Mouse (Mus musculus) retina, embryonic 14.5 days (tissue): ENCODE data around the gene Pecam1.
"Not testable (repeated sequence)": the region's sequence is repeated elsewhere in the genome, so short reads cannot be mapped to it uniquely, and the experiment has no call there.

Source experiments
- DNase-seq: peaks from one replicate; pipeline ENCODE4 v3.0.0-alpha.2; 2015; ENCODE audit warnings: low spot score

Pecam1 gene

DNA sequence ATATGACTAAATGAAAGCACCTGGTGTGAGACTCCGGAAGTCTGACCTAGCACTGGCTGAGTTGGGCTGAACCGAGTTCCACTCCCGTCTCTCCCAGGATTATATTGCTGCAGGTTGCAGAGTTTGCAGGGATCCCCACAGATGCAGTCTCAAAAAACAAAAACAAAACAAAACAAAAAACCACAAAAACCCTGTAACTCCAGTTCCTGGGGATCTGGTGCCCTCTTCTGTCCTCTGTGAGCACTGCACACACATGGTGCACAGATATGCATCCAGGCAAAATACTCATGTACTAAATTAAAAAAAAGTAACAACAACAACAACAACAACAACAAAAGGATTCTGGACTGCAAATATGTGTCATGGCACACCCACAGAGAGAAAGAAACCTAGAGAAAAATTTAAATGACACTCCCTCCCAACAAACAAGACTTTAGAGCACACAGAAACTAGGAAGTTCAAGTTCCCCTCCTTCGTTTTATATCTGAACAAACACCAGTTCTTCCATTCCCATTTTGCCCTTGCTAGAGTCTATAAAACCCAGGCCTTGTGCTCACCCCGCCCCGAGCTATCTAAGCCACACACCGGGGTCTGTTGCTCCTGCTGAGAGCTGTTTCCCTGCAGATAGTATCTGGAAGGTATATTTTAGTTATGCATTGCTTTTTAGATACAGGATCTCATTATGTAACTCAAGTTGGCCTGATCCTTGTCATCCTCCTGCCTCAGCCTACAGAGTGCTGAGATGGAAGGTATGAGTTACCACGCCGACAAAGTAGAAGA lies 20.0 kb upstream of the Pecam1 start:
- DNase-seq: no peak

GRCm38 (mm10) chr11:106767516-106767915 lies 17.1 kb upstream of the Pecam1 start:
- DNase-seq: no peak

DNA sequence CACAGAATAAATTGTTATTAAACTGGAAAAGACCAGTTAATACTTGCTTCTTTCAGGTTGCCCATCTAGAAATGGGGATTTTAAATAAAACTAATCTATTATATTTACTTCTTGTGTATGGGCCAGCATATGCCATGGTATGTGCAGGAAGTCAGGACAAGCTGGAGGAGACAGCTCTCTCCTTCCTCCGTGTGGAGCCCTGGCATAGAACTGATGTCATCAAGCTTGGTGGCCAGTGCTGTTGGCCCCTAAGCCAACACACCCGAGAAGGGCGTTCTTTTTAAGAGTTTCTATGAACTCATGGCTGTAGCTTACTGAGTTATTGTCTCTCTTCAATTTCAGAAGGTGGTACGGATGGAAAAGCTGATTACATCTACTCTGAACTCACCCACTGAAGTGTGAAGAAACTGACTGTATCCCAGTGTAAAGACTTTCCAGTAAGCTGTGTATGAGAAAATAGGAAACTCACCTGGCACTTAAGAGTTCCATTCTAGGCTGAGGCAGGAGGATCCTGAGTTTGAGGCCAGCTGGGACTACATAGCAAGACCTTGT lies 16.3 kb upstream of the Pecam1 start:
- DNase-seq: no peak

DNA sequence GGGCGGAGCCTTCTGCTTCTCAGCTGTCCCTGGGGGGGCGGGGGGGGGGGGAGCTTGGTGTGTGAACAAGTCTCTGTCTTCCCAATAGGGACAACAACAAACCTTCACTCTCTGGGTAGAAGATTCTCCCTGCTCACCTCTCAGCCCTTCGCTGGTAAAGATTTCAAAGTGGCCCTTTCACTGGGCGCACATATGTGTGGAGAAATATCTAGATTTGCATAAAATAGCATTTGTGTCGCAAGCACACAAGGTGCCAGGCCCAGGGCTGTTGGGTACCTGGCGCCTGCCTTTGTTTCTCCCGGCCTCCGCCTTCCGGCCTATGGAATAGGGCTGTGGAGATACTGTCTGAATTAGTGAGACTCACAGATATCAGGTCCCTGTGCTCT lies 12.4 kb upstream of the Pecam1 start:
- no peak for DNase-seq

GRCm38 (mm10) chr11:106762139-106762799 lies 11.8 kb upstream of the Pecam1 start:
- no peak for DNase-seq

DNA sequence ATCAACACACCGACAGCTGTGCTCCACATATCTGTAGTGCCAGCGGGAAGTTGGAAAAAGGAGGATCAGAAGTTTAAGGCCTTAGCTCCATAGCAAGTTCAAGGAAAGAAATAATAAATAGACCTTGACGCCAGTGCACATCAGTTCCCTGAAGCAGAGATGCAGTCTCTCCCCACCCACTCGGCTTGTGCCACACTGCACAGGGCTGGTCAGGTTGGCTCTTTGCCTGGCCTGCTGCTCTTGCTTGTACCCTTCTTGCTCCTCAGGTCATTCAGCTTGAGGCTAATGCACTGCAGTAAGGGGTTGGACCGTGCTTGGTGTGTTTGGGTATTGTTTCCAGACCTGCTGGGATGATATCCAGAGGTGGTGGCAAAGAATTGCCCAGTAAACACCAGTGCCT lies 10.1 kb upstream of the Pecam1 start:
- DNase-seq: no peak

- no peak for DNase-seq
These were observed 8.6 kb upstream of the Pecam1 start for GRCm38 (mm10) chr11:106759028-106759427.

- DNase-seq: no peak
These were observed 5.2 kb upstream of the Pecam1 start for GRCm38 (mm10) chr11:106755583-106755982.

DNA sequence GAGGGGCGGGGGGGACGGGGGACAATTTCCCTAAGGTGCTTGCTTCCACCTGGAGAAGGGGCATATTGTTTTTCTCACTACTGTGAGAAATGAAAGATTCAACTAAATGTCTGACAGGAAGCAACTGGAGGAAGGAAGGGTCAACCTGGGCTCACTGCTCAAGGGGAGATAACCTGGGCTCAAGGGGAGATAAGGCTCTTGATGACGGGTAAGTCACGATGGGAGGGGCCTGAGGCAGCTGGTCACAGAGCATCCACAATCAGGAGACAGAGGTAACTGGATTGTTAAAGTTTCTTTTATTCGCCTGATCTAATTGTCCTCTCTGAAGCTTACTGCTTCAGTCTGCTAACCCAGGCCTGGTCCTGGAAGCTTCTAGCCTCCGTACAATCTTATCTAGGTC lies 2.9 kb upstream of the Pecam1 start:
- DNase-seq: no peak

- DNase-seq: no peak
These were observed 1.7 kb upstream of the Pecam1 start for GRCm38 (mm10) chr11:106752103-106752502.

DNA sequence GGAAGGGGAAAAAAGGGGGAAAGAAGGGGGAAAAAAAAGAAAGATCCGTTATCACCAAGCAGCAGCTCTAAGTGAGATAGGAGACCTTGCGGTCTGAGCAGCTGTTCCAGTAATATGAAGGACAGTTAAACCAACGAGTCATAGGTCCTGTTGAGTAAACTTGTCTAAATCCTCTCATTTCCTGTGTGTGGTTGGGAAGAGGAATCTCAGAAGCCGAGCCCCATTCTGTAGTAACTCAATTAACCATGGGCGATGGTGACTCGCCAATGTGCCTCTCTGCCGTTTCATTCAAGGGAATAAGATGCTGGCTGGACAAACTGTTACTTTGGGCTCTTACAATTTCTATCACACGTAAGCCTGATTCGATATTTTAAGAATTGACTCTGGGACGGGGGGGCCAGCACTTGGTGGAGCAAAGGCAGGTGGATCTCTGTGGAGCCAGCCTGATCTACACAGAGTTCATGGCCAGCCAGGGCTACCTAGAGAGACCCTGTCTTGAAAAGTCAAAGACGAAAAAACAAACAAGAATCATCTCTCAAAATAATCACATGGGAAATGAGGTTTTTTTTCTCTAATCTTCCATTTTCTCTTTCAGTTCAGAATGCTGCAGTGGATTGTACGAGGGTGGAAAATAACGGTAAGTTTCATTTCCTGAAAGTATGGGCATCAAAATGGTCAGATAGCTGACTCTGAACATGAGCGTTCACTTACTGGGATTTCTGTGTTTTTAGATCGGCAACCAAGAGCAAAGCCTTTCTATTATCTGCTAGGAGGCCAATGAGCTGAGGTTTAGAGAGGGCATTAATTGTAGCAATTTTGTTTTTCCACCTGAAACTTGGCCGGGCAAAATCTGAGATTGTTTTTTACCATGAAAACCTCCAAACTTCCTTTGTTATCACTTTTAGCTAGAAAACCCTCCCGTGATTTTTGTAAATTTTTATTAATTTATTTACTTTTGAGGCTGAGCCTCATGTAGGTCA lies 901 bp upstream of the Pecam1 start, which contains the start of gene Milr1:
Gene Milr1 (plus strand): TSS at position 188 of the 980 bp plus-strand sequence.
- DNase-seq: no peak

DNA sequence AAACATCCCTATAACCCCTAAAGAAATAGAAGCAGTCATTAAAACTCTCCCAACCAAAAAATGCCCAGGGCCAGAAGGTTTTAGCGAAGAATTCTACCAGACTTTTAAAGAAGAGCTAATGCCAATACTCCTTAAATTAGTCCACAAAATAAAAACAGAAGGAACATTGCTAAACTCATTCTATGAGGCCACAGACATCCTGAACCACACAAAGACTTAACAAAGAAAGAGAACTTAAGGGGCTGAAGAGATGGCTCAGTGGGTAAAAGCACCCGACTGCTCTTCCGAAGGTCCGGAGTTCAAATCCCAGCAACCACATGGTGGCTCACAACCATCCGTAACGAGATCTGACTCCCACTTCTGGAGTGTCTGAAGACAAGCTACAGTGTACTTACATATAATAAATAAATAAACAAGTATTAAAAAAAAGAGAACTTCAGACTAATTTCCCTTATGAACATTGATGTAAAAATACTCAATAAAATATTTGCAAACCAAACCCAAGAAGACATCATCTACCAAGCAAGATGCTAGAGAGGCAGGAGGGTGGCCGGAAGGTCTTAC lies 789 bp downstream of the Pecam1 start:
- not testable (repeated sequence) for DNase-seq

GRCm38 (mm10) chr11:106744949-106745348 lies 5.5 kb downstream of the Pecam1 start:
- DNase-seq: no peak

DNA sequence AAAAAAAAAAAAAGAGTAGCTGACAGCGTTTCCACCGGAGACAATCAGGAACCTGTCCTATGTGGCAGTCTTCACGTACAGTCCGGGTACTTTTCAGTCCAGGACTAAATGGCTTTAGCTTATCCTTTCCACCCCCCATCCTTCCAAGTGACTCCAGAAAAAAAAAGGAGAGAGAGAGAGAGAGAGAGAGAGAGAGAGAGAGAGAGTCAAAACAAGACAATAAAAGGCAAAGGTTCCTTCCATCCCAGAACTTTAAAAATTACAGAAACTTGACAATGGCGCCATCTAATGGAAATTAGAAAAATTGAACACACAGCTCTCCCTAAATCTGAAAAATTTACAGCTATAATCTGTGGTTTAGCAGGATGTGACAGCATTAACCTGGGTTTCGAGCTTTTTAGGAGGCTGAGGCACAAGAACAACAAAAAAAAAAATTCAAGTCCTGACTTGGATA lies 8.0 kb downstream of the Pecam1 start:
- DNase-seq: peak; percentile 81

DNA sequence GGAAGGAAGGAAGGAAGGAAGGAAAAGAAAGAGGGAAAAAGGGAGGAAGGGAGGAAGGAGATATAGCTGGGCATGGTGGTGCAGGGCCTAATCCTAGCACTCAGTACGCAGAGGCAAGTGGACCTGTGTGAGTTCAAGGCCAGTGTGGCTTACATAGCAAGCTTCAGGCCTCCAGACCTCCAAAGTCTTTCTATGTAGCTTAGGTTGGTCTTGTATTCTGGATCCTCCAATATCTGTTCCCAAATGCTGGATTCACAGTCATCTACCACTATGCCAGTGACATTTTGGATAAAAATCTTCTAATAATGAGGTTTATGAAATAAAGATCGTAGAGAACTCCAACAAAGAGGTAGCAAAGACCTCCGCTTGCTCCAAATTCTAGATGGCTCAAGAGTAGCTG lies 8.6 kb downstream of the Pecam1 start:
- DNase-seq: no peak

GRCm38 (mm10) chr11:106741232-106741631 lies 9.2 kb downstream of the Pecam1 start:
- peak; percentile 58 for DNase-seq

DNA sequence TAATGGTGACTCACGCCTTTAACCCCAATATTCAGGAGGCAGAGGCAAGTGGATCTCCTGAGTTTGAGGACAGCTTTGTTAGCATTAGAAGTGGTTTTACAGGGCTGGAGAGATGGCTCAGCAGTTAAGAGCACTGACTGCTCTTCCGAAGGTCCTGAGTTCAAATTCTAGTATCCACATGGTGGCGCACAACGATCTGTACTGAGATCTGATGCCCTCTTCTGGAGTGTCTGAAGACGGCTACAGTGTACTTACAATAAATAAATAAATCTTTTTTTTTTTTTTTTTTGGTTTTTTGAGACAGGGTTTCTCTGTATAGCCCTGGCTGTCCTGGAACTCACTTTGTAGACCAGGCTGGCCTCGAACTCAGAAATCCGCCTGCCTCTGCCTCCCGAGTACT lies 9.7 kb downstream of the Pecam1 start:
- DNase-seq: not testable (repeated sequence)

- DNase-seq: no peak
These were observed 11.3 kb downstream of the Pecam1 start for GRCm38 (mm10) chr11:106739116-106739515.

DNA sequence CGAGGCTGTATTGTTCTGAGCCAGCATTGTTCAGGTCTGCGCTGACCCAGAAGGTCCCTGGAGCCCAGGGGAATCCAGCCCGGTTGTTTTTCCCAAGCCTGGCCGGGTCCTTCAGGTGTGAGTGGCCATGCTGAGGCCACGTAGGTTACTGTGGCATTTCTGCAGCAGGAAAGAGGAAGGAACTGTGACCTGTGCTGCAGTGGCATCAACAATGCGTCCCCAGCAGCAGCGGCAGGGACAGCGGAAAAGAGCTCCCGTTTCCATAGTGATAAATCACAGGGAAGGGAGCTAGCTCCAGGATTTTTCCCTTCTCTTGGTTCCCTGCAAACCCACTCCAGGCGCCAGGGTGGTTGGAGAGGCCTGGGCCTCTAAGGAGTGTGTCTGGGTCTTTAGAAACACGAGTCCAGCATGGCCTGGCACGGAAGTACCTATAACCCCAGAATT lies 13.2 kb downstream of the Pecam1 start:
- DNase-seq: peak; percentile 53

DNA sequence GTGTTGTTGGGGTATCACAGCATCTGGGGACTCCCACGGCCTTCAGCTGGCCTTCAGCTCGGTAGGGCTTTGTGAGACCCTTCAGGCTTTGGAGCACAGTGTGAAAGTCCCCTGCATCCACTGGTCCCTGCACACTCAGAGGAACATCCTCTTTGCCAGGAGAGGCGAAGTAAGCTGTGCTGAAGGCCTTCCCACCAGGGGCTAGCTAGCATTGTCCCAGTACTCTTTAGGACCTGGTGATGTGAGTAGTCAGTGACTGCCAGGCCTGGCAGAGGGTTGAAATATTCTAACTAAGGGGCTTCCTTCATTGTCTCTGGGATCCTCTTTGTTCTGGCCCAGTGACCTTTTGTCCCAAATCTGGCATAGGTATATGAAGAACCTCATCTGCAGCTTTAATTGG lies 13.8 kb downstream of the Pecam1 start:
- no peak for DNase-seq

DNA sequence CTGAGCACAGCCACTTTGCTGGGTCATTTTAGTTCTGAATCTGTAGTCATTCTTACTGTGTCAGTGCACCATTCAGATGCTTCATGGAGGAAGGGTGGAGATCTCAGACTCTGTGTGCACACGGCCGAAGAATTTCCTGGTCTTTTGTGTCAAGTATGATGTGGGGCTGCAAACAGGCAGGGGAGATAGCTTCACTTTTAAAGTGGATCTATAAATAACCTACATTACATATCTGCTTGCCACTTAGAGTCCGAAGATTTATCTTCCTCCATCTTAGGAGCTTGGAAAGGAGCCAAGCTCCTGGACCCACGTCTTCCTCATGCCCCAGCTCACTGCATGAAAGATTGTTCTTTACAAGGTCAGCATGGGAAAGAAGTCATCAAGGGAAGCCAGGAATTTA lies 19.7 kb downstream of the Pecam1 start:
- no peak for DNase-seq

DNA sequence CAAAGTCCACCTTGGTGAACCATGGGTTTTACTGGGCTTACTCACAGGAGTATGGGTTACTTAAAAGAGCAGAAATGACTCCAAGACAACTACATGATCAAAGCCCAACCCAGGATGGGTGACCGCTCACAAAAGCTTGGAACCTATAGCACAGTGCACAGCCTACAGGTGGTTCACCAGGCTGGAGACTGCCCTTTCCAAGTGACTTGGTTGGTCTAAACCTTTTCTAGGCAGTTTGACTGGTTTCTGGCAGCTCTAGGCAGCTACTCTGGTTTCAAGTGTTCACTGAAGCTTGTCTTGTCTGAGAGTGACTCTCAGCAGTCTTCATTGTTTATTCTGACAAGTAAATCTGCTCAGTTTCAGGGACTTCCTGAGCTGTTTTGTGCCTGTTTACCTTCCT lies 20.8 kb downstream of the Pecam1 start:
- DNase-seq: no peak
